Mouse (Mus musculus) 3134 (cell line): ENCODE measurements around the gene Scn3b.

Experiments
- DNase-seq: peaks from one replicate; pipeline ENCODE4 v3.0.0-alpha.2; 2011; ENCODE audit warnings: low spot score; ENCODE audit not compliant: insufficient read length; ENCODE audit errors: extremely low read depth

Scn3b gene

DNA sequence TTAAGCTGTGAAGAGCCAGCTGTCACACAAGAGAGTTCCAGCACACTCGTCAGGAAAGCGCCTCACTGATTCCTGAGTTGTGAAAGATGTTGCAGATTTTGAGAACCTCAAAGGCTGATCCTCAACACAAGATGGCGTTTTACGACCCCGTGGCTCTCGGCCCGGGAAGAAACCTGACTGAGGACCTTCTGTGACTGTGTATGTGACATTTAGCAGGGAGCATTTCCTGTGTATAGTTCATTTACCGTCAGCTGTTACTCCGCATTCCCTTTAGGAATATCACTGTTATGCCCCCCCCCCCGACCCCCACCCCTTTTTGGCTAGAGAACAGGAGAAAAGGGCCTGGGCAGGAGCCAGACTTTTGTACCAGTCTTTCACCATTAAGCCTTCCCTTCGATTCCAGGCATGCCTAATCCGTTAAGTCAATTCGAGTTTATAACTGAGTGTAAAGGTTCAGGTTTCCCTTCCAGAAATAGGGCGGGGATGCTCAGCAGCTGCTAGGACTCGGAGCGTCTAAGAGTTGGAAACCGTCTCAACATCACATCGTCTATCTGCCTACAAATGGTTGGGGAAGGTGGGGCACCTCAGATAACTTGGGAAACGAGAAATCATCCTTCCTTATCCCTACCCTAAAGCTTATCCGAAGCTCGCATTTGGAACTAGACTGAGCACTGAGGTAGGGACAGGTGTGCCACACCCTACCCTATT is 823 bp upstream of the Scn3b start:
- DNase-seq = no peak

DNA sequence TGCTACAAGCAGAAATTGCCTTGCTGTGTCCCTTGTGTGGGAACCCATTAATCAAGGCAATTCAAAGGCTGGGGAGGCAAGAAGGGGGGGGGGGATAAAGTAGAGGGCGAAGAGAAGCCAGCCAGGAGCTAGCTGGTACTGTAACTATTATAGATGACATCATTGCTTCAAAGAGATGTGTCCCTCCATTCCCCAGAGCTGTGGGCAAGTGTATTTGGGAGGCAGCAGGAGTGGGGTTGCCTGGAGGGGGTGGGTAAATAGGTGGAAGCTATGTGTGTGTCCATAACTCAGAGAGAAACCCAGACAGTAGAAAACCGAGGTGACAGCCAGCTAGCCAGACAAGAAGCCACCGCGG is 292 bp upstream of the Scn3b start:
- no peak for DNase-seq

DNA sequence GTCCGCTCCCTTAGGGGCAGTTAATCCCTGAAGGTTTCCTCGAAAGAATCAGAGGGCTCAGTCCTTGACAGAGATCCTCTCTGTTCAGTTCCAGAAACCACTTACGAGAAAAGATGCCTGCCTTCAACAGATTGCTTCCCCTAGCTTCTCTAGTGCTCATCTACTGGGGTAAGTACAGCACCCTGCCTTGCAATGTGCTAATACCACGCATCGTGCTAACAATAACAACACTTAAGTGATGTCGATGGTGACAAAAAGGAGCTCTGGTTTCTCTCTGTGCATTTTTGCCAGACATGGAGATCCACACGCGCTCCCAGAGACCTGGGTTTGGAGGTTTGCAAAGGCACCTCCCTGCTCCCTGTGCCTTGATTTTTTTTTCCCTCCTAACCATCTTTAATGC is 863 bp downstream of the Scn3b start:
- DNase-seq = no peak

DNA sequence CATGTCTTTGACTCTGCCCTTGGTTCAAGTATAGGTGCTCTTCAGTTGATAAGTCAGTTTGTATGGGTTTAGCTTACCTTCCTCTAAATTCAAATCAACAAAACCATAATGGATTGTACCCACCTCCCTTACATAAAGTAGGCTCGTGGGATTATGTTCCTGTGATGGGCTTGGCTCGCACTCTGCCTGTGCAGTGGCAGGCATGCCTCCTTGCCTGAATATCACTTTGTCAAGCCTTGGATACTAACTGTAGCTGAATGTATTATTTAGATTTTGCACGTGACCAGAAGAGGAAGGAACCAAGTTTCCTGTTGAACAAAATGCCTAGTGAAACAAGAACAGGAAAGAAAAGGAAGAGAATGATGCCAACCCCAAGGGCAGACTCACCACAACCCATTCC is 2.1 kb downstream of the Scn3b start:
- no peak for DNase-seq

DNA sequence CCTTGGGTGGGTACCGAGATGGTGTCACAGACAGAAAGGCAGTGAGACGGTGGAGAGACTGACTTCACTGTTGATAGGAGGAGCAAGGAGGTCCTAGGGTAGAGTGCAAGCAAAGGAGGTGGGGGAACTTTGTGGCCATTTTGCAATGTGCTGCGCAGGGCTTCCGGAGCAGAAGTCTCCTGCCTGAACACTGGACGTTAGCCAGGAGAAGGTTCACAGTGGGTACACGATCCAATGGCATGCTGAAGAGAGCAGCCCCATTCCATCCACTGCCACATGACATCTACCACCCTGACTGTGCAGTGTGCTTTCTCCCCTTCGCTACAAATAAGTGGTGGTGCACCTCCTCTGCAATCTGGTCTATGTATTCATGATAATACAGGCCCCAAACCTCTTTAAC is 3.8 kb downstream of the Scn3b start:
- no peak for DNase-seq

DNA sequence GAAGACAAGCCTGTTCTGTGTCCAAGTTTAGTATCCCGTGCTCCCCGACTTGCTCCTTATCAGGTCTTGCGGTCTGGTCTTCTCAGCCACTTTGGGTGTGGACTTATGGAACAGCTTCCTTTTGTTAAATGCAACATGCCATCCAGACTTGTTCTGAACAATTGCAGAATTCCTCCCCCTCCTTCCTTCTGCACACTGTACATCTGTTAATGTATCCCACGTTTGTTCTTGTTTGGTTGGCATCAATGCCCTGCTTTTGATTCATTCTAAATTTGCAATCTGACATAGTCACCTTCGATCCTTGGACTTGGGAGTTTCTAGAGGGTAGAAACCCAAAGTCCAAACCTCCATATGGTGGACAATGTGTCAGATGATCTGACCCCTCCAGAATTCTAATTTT is 6.9 kb downstream of the Scn3b start:
- no peak for DNase-seq

DNA sequence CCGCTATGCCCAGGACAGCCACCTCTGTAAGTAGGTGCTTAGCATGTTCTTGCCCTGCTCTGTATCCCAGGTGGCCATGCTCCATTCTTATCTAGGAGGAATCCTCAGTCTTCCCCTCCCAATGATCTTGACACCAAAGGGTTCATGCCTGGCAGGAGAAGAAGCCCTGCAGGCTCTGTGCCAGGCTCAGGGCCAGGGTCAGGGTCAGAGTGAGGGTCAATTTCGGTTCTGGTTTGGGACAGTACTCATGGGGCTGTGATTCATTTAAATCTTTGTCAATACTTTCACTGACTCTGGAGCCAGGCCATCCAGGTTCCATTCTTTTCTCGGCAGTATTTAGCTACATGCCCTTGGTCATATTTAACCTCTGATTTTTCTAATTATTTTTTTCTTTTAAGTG is 8.7 kb downstream of the Scn3b start:
- no peak for DNase-seq

DNA sequence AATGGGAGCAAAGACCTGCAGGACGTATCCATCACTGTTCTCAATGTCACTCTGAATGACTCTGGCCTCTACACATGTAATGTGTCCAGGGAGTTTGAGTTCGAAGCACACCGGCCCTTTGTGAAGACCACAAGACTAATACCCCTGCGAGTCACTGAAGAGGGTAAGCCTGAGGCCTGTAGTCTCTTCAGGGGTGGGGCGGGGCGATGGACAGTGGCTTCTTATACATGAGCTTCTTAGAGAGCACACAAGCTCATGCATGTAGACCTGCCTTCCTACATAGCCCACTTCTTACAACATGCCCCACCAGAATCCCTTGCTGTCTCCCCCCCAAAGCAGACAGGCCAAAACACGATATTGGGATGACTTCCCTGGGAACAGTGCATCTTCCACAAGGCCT is 10.4 kb downstream of the Scn3b start:
- no peak for DNase-seq

DNA sequence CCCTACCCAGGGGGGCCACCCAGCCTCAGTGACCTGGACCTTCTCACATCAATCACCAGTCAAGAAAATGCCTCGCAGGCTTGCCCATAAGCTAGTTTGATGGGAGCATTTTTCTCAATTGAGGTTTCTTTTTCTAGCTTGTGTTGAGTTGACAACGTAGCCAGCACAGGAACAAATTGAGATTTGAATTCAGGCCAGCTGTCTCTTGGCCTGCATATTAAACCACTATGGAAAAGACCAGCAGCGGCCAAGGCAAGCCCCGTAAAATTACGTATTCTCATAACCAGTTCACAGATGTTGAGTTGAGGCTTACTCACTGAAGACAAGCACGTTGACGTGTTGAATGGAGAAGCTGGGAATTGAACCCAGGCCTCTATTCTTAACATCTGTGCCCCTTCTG is 14.0 kb downstream of the Scn3b start:
- no peak for DNase-seq

DNA sequence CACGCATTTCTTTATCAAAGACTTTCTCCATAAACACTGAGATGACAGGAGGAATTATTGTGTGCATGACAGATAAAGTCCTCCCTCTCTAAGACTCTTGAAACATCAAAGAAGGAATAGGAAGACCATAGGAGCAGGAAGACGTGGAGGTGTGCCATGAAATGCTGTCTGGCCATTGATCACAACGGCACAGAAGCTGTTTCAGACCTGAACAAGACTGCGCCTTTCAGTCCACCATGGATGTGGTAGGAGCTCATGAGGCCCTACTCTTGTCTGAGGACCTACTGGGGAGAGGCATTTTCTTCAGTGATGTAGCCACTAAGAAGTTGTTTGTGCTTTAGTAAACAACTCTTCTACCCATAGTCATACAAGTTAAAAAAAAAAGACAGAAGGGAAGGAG is 23.5 kb downstream of the Scn3b start:
- no peak for DNase-seq

DNA sequence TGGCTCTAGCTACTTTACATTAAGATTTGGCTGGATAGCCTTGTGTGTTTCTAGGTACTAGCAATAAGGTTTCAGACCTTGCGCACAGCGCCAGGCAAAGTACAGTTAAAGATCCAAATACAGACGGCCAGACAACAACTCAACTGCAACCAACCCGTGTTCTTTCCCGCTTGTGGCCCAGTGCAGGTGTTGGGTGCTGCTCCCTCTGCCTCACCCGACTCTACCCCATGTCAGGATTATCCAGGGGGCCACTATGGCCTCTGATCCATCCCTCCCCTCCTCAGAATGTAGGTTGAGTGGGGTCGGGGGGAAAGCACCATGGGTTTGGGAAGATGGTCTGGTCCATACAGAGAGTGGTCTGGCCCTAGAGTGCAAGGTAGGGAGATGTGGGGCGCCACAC is 24.3 kb downstream of the Scn3b start:
- no peak for DNase-seq

DNA sequence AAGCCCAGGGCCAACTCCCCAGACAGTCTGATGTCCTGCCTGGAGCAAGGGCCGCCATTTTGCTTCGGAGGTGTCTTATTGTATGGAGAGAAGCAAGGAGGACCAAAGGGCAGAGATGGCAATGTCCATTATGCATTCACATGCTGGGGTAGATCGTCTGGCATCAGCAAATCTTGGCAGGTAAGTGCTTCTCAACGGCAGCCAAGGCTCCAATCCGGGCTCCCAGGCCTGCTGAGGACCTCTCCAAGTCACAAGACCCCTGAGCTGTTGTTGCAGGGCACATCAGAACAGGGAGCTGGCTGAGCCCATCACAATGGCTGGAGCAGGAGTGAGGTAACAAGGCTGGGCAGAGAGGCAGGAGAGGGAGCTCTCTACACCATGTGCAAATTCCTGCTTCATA is 24.7 kb downstream of the Scn3b start:
- DNase-seq = no peak

DNA sequence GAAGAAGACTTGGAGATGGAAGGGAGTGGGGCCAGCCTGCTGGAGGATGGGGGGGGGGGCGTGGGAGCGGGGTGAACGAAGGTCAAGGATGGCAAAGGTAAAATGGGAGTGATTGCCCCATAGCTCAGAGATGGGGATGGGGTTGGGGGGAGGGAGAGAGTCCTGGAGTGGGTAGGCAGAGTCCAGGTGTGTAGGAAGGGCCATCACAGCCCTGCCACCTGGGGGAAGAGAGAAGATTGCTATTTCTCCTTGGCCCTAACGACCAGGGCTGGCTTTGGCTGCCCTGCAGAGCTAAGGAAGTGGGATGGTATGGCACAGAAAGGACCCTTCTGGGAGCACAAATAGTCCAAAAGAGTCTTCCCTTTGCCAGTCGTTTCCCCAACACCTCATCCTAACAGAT is 25.2 kb downstream of the Scn3b start:
- no peak for DNase-seq

DNA sequence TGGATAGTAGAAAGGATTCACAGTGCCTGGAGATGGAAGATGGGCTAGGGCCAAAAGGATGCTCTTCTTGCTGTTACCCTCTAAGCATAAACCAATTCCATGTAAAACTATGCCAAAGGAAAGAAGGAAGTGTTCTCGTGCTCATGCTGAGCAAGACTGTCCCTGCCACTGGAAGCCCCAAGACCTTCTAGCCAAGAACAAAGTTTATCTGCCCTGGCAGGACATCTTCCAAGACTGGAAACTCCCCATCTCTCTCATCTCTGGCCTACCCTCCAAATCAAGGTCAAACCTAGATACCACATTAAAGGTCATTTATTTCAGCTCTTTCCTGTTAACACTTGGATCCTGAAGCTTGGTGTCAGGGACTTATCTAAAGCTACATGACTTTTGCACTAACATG is 25.8 kb downstream of the Scn3b start:
- DNase-seq = no peak

DNA sequence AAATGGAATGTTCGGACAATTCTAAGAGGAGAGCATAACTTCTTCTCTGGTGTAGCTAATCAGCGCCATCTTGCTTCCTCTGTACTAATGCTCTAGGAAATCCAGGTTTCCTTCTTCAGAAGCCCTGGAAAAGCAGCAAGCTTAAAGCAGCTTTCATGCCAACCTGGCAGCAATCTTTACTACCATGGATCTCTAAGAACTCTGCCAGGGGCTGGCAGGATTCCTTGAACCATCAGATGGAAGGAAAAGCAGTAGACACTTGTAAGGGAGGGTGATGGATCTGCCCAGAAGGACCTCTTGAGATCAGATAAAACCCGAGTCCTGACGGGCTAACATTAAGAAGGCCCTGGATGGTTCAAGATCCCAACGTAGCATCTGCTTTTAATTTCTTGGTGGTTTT is 27.2 kb downstream of the Scn3b start:
- no peak for DNase-seq

DNA sequence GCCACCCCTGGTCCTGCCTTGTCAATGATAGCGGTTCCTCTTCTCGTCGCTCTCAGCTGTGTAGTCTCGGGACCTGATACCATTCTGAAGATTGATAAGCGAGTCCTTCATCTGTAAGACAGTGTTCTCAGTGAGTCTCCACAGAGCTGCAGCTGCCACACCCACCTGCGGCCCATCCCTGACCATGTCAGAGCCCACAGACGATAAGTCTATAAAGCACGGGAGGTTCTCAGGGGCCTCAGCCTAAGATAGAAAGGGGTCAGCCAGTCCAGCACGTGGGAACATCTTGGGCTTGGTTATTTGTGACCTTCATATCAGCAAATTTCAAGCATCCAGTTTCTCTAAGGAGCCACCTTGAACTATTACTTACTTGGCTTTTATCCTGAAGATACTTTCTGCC is 29.0 kb downstream of the Scn3b start:
- DNase-seq = no peak

DNA sequence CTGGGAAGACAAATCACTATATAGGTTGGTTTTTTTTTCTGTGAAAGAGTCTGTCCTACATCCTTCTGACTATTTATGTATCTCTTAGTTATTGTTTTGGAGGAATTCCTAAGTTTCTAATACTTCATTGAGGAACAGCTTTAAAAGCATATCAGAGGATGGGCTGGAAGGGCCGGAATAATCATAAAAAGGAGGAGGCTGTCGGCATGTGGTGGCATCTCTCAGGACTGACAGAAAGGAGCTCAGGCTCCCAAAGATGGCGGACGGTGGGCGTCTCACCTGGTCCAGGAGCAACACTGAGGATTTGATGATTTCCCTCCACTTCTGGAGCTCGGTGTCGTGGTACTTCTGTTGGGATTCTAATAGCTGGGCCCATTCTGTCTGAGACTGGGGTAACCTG is 30.3 kb downstream of the Scn3b start:
- no peak for DNase-seq

DNA sequence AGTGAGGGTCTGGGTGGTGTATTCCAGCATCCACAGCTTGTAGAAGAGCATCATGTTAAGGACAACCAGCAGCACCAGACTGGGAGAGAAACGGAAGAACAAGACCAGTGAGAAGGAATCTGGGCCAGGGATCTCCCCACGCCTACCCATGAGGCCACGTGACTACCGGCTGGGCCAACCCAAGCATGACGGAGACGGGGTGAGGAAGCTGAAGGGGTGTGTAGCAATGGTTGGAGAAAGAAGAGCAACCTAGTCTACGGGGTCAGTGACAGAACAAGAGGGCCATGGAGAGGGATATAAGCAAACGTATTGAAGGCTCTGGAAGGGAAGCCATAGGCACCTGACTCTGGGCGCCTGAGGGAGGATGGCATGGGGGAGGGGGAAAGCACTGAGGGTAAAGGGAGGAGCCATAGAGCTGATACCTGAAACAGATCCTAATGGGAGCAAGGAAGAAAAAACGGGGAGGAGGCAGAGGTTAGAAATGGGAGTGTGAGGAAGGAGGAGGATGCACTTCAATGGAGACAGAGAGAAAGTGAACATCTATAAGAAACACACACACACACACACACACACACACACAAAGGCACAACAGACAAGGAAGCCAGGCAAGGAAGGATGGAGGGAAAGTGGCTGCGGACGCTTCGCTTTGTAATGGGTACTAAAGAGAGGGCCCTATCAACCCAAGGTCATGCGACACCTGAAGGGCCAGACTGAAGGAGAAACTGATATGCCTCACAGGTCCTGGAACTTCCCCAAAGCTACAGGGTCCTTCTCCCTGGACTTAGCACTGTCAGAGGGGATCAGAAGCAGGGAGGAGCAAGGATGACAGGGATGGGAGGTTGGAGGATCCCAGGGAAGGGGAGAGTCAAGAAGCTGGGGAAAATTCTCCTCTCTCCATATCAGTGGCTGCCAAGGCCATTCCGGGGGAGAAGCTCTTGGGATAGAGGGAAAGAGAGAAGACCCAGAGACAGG is 31.3 kb downstream of the Scn3b start:
- no peak for DNase-seq

DNA sequence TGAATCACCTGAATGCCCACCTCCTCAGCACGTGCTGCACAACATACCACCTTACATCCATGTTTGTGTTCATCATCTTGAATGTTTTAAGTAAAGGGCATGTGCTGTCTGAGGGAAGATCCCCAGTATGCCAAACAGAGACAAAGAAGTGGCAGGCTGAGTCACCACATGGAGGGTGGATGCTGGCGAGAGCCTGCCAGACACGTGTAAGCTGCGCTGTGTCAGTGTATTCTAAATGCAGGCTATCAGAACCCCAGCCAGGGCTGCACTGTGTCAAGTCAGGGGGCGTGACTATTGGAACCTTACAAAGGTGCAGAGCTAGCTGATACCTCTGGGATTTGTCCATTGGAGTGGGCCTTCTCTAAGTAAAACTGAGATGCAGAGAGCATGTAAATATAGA is 32.5 kb downstream of the Scn3b start:
- no peak for DNase-seq

DNA sequence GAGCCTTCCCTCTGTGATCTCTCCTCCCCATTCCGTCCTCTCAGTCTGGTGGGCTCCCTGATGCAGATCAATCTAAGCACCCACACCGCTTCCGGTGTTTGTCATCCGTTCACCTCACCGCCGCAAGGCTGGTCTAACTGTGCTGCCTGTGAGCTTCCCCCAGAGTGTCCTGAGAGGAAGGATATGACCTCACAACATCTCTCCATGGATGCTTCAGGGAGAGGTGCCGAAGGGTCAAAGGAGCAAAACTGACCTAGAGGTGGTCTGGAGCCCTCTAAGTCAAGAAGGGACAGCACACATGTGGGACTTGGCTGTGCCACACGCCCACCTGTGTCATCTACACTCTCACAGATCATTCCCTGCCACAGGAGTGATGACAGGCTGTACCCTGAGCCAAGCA is 33.4 kb downstream of the Scn3b start:
- DNase-seq = no peak

DNA sequence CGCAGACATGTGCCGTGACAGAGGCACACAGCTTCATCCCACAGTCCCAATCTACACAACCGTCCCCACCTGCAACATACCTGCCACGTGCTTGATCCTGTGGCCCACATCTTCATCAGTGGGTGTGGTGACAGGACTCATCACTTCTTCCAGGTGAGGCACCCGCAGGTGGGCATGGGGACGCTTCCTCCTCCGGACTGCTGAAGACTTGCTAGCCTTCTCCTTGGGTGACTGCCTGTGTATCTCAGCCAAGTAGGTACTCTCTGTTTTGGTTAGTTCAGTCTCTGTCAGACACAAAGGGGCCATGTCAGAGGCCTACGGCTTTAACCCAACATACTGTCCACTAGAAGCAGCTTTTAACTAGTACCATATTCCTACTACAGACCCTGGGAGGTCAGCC is 35.2 kb downstream of the Scn3b start:
- DNase-seq = no peak

DNA sequence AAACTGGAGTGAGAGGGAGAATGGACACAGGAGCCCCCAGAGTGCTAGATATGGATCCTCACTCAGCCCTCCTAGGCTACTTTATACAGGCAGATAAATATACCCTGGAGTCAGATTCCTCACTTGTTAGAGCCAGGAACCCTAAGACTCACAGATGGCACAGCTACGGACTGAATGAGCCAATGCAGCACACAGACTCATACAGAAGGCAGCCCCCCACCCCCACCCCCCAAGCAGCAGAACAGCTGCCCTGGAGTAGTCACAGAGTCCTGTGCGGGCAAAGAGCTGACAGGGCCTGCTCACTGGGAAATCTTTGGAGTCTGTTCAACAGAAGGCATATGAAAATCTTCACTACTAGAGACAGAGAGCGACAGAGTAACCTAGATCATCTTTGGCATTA is 38.3 kb downstream of the Scn3b start:
- no peak for DNase-seq
